Mouse (Mus musculus) thymus, postnatal 36 days (tissue): ENCODE measurements around the gene Srp68.

ENCODE experiments used
- DNase-seq, 2 experiments: peaks; one replicate each; pipeline ENCODE4 v3.0.0; 2022; ENCODE audit warnings: mixed read lengths in 2 of 2

Gene Srp68

DNA sequence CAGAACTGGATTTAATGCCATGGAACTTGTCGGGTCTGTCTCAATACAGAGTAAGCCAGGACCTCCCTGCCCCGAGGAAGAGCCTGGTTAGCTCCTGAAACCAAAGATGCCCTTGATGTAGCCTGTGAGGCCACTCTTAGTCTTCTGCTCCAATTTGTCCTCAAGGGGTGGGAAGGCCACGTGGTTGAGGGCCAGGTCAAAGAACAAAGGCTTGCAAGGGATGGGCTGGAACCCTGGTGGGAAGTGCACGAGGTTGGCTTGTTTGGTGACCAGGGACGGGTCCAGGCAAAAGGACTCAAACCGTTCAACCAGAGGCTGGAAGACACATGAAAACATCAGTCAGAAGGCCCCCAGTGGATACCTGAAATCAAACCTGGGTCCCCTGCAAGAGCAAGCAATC lies 28.4 kb downstream of the Srp68 start:
- no peak for DNase-seq

DNA sequence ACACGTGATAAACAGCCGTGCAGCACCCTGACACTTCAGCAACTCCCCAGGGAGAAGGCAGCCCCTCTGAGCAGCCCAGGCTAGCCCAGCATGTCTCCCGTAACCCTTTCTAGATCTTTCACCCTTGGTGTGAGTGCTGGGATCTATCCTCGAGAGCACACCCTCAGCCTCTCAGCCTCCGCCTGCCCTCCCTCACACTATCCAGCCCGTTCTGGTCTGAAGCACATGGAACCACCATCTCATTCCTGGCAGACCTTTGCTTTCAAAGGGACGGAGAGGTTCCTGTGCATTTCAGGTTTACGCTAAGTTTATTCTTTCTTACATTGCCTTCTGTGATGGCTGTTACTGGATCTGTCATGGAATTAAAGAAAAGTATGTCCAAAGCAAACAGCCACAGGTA lies 29.4 kb downstream of the Srp68 start:
- DNase-seq: no peak

DNA sequence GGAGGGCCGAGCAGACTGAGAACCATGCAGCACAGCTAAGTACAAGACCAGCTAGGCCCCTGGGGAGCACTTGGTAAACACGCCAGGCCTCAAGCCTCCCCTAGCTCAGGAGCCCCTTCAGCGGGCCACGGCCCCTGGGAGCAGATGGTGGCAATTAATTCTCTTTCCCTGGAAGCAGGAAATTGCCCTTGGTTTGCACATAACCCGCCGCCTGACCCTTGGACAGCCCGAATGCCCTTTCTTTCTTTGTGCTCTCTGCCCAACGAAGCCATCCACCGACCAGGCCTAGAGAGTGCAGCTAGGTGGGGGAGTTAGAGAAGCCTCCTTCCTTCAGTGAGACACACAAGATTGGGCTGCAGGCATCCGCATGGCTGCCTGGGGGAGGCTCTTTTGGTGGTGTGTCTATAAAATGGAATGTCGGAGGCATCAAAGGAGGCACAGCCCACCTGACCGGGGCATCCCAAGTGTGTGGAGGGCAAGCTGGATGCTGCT lies 32.2 kb downstream of the Srp68 start:
- no peak for DNase-seq

DNA sequence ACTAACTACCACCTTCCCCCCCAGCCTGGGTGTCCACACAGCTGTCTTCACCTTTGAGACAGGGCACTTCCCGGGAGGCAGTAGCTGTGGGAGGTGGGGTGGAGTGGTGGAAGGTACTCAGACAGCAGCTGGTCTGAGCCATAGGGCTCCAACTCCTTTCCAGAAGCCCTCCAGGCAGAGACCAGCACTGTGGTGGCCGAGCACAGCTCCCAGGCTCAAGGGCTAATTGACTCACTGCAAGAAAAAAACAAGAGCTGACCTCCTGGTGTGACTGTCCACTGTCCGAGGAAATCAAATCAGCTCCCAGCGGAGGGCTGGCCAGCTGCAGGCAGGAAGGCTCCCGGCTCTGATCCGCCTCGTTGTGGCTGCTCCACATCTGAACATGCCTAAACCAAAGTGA lies 34.2 kb downstream of the Srp68 start:
- no peak for DNase-seq

DNA sequence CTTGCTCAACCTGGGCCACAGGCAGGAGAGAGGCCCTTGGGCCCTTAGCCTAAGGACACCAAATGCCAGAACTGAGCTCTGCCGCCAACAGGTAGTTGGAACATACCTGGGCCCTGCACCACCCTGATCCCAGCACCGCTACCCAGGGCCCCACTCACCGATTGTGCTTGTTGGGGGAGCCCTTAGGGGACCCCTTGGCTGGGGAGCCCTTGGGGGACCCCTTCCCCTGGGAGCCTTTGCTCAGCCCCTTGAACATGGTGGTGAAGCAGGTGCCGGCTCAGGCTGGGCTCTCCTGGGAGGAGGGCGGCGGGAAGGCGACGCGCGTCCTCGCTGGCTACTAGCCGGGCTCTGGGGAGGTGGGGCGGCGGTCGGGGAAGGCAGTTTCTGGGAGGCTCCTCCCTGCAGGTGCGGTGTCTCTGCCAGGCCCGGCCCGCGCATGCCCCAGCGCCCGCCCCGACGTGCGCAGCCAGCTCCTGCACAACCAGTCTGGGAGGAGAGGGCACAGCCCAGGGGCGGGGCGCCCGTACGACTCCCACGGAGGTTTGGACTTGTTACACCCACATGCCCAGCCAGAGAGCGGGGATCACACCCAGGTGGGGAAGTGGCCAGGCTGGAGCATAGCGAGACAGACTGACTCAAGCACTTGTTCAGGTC lies 36.1 kb downstream of the Srp68 start, which contains the start of gene Evpl:
Evpl (minus strand) TSS at position 336 of the 654 bp plus-strand sequence.
- peak; percentile 69 to 84 for DNase-seq

DNA sequence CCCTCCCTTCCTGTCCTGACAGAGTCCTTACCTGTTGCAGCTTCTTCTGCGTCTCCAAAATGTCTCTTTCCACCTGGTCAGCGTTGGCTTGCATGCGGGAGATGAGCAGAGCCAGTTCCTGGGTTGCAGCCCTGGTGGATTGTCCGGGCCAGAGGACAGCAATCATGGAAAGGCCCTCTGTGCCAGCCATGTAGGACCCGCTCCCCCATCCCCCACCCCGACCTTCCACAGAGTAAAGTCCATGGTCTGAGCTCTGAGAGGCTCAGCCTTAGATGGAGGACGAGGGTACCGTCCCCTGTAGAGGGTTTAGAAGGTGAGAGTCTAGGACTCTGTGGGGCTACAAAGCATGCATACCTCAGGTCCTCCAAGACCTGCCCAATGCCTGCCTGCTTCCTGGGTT lies 39.1 kb downstream of the Srp68 start:
- no peak for DNase-seq

DNA sequence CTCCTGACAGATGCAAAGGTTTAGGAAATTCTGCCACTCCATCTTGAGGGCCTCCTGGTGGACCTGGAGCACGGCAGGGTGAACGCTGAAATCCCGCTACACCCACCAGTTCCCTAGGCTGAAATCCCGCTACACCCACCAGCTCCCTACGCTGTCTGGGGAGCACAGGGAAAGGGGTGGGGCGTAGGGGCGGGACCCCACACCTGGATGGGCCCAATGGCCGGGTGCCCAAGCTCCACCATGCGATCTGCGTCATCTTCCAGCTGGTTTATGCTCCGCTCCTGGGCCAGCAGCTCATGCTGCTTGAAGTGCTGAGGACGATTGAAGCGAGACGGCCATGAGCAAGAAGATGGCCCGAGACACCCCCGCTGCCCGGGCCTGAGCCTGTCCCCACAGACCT lies 41.6 kb downstream of the Srp68 start:
- DNase-seq: no peak

DNA sequence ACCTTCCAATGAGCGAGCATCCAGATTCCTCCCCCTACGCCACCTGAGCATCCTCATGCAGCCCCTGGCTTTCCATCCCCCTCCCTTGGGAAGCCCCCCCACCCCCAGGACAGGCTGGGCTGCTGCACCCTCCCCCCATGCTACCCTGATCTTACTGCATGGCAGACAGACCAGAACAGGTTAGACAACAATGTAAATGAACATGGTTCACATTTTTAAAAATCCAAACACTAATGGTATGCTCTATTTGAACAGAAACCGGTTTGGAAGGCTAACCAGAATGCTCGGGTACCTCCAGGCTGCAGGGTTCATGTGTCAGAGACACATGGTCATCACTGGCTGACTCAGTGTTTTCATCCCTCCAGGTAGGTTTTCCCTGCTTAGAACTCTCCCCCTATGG lies 45.3 kb downstream of the Srp68 start:
- DNase-seq: no peak

DNA sequence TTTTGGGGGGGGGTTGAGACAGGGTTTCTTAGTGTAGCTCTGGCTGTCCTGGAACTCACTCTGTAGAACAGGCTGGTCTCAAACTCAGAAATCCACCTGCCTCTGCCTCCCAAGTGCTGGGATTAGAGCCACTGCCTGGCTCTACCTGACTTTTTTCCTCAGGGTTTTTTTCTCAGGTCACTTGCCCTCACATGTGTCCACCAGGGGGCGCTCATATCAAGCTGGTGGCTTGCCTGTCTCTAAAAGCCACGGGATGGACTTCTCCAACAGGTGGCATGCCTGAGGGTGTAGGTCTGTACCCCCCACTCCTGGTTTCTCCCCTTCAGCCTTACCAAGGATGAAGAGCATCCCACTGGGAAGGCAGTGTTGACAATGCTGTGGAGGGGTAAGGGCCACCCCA lies 47.6 kb downstream of the Srp68 start:
- peak; percentile 78 to 85 for DNase-seq

DNA sequence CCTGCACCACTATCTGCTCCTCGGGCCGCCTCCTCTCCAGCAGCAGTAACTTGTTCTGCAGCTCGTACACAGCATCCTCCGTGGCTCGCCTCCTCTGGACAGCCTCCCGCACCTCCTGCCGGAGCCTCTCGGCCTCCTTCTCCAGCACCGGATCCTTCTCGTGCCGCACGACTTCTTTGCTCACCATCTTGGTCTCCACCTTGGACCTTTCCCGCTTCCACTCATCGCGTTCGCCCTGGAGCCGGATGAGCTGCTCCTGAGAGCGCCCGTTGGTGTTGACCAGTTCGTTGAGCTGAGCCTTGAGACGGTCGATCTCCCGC lies 51.3 kb downstream of the Srp68 start:
- no peak for DNase-seq

DNA sequence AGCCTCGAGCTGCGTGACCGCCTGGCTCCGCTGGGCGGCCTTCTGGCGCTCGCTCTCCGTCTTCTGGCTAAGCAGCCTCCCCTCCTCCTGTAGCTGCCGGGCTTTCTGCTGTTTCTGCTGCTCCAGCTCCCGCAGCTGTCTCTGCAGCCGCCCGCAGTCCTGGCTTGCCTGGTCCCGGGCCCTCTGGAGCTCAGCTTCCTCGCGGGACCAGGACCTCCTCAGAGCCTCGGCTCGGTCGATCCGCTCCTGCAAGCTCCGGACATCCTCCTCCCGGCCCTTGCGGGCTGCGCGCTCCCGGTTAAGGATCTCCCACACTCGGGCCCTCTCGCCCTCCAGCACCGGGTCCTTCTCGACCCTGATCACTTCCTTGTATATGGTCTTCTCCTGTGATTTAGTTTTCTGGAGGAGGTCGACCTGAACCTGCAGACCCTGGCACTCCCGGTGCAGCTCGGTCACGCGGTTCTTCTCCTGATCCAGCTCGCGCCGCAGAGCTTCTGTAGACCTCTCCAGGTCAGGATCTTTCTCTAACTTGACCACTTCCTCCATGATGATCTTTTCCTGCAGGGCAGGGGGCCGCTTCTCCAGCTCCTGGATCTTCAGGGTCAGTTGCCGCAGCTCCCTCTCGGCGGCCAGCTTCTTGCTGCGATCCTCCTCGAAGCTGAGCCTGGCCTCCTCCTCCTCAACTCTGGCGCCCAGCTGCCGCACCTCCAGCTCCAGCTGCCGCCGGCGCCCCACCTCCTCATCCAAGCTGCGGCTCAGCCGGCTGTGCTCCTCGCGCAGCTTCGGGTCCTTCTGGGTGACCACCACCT lies 51.9 kb downstream of the Srp68 start:
- no peak for DNase-seq

DNA sequence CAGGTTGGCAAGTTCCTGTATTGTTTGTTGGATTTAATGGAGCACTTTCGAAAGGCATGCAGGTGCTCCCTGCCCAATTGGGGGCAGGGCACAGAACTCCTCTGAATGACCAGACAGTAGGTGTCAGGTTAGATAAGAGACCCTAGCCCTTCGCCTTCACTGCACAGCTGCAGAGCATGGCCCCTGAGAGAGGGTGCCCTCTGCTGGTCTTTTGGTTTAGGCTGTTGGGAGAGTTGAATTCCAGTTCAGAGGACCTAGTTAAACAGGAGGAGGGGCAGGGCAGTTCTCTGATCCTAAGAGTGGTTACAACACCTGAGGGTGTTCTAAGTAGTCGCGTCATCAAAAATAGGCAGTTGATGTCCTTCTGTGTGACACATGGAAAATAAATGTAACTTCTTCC lies 54.1 kb downstream of the Srp68 start:
- DNase-seq: peak; percentile 64 to 69

DNA sequence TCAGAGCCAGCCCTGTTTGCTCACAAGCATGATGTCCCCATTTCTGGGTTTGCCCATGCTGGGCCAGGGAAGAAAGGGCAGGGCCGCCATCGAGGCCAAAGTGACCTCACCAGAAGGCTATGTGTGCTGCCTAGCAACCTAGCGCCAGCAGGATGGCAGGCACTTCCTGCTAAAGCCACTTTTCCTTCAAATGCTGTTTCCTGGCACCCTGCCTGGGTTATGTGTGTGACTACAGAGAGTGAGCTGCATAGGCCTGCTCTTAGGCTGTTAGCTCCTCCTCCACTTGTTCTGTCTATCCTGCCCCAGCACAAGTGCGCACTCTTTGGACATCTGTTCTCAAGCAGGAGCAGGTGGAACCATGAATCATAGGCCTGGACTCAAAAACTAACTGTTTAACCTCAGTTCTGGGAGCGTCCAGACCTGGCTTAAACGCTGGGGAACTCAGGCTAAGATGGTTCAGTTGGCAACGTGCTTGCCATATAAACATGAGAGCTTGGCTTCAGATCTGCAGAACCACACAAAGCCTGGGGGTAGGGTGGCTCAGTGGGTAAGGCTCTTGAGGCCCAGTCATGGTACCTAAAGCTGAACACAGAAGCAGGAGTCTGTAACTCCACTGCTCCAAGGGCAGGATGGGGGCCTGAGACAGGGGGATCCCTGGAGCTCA lies 55.1 kb downstream of the Srp68 start:
- DNase-seq: no peak

DNA sequence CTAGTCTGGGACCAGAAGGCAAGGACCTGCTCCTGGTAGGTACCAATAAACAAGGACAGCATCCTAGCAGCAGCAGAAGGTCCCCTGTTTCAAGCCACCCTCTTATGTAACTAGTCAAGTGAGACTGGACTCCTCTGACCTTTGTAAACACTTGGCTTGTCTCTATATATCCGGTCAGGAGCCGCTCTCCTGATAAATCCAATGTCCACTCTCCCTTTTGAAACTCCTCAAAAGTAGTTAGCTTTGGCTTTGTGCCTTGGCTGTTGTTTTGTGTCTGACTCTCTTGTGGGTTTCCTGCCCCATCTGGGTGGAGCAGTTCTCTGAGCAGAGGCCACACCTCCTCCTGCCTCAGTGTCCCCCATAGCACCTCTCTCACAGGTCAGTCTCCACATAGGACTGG lies 55.8 kb downstream of the Srp68 start:
- no peak for DNase-seq

DNA sequence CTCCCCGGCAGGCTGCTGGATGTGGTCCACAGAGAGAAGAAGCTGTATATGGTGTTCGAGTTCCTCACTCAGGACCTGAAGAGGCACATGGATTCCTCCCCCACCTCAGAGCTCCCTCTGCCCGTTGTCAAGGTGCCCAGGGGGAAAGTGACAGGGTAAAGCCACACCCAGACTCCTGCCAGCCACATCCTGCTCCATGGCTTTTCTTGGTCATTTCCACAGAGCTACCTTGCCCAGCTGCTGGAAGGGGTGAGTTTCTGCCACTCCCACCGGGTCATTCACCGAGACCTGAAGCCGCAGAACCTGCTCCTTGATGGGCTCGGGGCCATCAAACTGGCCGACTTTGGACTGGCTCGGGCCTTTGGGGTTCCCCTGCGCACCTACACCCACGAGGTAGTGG lies 57.5 kb downstream of the Srp68 start:
- no peak for DNase-seq

DNA sequence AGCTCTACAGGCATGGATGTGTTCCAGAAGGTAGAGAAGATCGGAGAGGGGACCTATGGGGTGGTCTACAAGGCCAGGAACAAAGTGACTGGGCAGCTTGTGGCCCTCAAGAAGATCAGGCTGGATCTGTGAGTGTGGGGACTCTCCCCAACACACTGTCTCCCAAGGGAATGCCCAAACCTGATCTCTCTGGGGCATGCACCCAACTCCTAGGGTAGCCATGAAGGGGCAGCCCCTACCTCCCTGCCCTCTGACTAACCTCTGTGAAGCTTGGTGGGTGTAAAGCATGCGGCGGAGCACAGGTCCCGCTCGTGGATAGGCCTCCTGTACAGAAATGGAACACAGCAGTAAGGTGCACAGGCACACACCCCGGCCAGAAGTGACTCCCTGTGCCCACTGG lies 58.0 kb downstream of the Srp68 start:
- no peak for DNase-seq

DNA sequence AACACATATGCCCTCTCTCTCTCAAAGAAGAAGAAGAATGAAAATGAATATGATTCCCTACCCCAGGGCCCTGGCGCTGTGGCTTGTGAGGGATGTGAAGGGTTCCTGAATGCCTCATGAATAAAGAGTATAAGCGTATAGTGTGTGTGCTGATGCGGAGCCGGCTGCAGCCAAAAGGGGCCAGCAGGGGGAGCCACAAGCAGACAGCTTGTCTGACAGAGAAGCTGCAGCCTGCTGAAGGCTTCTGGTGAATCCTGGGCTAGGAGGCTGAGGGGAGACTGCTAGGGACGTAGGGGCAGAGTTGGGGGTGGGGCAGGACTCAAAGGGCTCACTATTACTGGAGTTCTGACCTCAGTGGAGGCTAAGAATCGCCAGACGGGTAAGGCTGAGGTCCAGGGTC lies 58.8 kb downstream of the Srp68 start:
- peak in 1 of 2 experiments; percentile 35 for DNase-seq

DNA sequence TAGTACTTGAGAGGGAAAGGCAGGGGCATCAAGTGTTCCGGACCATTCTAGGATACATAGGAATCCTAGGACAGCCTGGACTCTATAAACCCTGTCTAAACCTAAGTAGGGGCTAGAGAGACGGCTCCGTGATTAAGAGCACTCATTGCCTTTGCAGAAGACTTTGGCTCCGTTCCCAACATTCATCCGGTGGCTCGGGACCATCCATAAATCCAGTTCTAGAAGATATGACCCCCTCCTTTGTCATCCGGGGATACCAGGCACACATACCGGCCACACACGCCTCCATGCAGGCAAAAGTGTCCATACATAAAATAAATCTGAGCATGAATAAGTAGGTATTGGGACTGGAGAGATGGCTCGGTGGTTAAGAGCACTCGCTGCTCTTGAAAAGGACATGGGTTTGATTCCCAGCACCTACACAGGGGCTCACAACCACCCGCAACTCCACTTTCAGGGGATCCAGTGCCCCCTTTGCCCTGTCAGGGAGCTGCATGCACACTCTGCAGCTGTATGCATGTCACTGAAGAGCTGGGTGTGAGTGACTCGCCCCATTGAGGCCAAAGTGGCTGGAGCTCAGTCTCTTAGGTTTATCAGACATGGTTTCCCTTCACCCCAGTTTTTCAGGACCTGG lies 60.0 kb downstream of the Srp68 start:
- DNase-seq: no peak

DNA sequence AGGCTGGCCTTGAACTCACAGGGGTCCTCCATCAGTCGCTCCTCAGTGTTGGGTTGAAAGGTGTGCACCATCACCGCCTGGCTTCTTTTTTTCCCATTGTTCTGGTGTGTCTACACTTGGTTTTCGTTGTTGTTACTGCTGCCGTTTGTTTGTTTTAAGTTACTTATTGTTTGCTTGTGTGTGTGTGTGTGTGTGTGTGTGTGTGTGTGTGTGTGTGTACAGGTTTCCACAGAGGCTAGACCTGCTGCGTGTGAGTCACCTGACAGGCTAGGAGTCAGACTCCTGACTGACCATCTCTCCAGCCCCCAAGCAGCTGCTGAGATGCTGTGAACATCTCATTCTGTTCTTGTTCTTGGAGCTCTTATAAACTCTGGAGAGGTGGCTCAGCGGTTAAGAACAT lies 61.2 kb downstream of the Srp68 start:
- DNase-seq: no peak

DNA sequence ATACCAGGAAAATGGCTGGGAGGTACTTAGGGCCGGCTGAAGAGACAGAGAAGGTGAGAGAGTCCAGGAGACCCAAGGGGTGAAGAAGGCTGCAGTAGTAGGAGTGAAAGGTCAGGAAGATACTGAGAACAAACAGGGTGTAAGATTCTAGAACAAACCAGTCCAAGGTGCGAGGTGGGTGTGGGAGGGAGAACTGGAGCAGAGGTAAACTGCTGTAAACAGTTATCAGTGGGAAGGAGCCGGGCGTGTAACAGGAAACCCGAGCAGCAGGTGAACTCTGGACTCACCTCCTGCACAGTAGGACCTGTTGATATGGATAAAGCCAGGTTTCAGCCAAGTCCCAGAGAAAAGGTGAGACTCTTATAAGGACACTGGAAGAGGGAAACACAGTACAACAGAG lies 63.3 kb downstream of the Srp68 start:
- no peak for DNase-seq

DNA sequence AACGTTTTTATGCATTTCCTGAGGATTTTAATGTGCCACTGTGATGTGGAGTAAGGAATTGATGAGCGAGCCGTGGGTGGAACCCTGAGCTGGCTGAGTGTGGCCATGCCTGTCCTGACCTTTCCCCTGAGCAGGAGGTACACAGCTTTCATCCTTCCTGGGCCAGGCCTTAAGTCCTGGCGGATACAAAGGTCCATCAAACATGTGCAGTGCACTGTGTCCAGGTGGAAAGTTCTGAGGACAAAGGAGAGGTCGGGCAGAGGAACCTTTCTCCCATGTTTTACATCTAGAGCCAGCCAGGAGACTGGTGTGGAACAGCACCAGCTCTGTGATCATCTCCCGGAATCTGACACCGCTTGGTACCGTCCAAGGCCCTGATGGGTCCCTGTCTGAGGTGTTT lies 64.8 kb downstream of the Srp68 start:
- DNase-seq: no peak

DNA sequence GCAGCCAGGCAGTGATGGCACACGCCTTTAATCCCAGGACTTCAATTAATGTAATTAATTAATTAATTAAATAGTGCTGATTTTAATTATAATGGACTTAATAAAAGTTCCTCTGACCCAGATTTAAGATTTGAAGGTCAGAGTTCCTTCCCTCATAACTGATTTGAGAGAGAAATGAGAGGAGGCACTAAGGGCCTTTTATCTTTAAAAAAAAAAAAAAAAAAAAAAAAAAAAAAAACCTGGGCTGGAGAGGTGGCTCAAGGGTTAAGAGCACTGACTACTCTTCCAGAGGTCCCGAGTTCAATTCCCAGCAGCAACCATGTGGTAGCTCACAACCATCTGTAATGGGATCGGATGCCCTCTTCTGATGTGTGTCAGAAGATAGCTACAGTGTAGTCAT lies 65.4 kb downstream of the Srp68 start:
- DNase-seq: no peak

DNA sequence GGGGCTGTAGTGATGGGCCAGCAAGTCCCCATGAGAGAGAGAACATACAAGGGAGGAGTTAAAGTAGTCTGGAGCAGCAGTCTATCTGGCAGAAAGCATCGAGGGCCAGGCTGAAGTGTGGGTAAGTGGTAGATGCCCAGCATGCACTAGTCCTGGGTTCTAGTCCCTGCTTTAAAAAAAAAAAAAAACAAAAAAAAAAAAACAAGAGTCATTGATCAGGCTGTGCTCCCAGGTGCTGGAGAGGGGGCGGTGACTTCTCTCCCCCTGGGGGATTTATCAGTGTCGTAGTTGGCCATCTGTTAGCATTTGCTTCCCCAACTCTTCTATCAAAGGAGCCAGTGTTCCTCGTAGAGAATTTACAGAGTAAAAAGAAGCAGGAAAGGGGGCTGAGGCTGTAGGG lies 67.3 kb downstream of the Srp68 start:
- no peak for DNase-seq

DNA sequence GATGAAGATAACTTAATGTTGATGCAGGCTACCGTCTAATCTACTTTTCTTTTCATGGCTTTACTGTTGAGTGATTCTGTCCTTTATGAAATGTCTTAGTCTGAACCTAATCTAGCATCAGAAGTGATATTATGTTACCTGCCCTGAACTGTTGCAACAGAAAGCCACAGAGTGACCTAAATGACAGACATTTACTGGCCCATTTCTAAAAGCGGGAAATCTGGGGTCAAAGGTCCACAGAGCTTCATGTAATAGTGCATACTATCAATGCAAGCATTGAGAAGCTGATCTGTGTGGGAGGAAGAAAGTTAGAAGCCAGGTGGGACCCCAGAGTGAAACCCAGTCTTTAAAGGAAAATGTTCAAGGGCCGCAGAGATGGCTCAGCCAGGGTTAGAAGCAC lies 70.9 kb downstream of the Srp68 start:
- no peak for DNase-seq
